Mouse (Mus musculus) monocyte, adult 2 months (primary cell): ENCODE results near the gene Sorcs2.
"Not testable (repeated sequence)": the region's sequence is repeated elsewhere in the genome, so short reads cannot be mapped to it uniquely, and the experiment has no call there.

Source experiments
- DNase-seq, 2 experiments: peaks; one replicate each; pipeline ENCODE4 v3.0.0; 2022; ENCODE audit warnings: low spot score in 2 of 2, low read depth in 1 of 2

Sorcs2 gene

GRCm38 (mm10) chr5:36391751-36392150, 6.2 kb downstream of the Sorcs2 start:
- DNase-seq = no peak

GRCm38 (mm10) chr5:36390591-36390927, 7.4 kb downstream of the Sorcs2 start:
- DNase-seq = not testable (repeated sequence)

- no peak for DNase-seq
Observed at GRCm38 (mm10) chr5:36389731-36390590, 8.0 kb downstream of the Sorcs2 start.

- no peak for DNase-seq
Observed at GRCm38 (mm10) chr5:36385062-36385461, 12.9 kb downstream of the Sorcs2 start.

- no peak for DNase-seq
Observed at GRCm38 (mm10) chr5:36383431-36383830, 14.5 kb downstream of the Sorcs2 start.

GRCm38 (mm10) chr5:36382721-36383120, 15.2 kb downstream of the Sorcs2 start:
- no peak for DNase-seq

- no peak for DNase-seq
Observed at GRCm38 (mm10) chr5:36382134-36382693, 15.7 kb downstream of the Sorcs2 start.

GRCm38 (mm10) chr5:36379938-36380511, 17.9 kb downstream of the Sorcs2 start:
- DNase-seq = no peak

- DNase-seq = no peak
Observed at GRCm38 (mm10) chr5:36378370-36378738, 19.6 kb downstream of the Sorcs2 start.

- no peak for DNase-seq
Observed at GRCm38 (mm10) chr5:36377456-36378369, 20.2 kb downstream of the Sorcs2 start.

- no peak for DNase-seq
Observed at GRCm38 (mm10) chr5:36375886-36376285, 22.1 kb downstream of the Sorcs2 start.

- no peak for DNase-seq
Observed at GRCm38 (mm10) chr5:36374221-36375050, 23.5 kb downstream of the Sorcs2 start.

- DNase-seq = no peak
Observed at GRCm38 (mm10) chr5:36373246-36373891, 24.6 kb downstream of the Sorcs2 start.

GRCm38 (mm10) chr5:36371731-36372130, 26.2 kb downstream of the Sorcs2 start:
- no peak for DNase-seq

- no peak for DNase-seq
Observed at GRCm38 (mm10) chr5:36369261-36369684, 28.7 kb downstream of the Sorcs2 start.

GRCm38 (mm10) chr5:36368511-36369135, 29.3 kb downstream of the Sorcs2 start:
- DNase-seq = no peak

GRCm38 (mm10) chr5:36367911-36368310, 30.0 kb downstream of the Sorcs2 start:
- no peak for DNase-seq

GRCm38 (mm10) chr5:36367181-36367610, 30.7 kb downstream of the Sorcs2 start:
- no peak for DNase-seq

GRCm38 (mm10) chr5:36361749-36362148, 36.2 kb downstream of the Sorcs2 start:
- DNase-seq = no peak
